Mouse (Mus musculus): ENCODE data around the gene Mmp23. TPM values are rescaled to one million over a fixed set of nuclear protein-coding genes. Genes with fewer than 3 reads are reported as not detected.
"Not testable (repeated sequence)": the region's sequence is repeated elsewhere in the genome, so short reads cannot be mapped to it uniquely, and the experiment has no call there.

Gene Mmp23
- polyA plus RNA-seq, 1 experiment from 2014 or later: 31.3 TPM

- 0 out of 2 replicates have a peak, but pooled peaks cover 5% of the 10 kb centered on the region for H3K4me1 ChIP-seq (replicated peaks; ENCODE audit: control insufficient read depth, insufficient read depth, low read length)
- no peaks in the 10 kb centered on the region for H3K9me3 ChIP-seq (ENCODE audit: control insufficient read depth)
- WGBS: 81% methylated on average over 2 of the region's 2 CpGs
- no peak for ATAC-seq
- no peak for TF ChIP-seq CTCF (IDR thresholded peaks at IDR 0.05; ENCODE audit: low read depth)
- H3K9ac ChIP-seq (ENCODE audit: low read depth, low read length): no peak overlapping the region
- H3K27me3 ChIP-seq (replicated peaks; ENCODE audit: control insufficient read depth, insufficient read depth, low read length): no peaks in the 10 kb centered on the region
- no peaks in the 10 kb centered on the region for H3K36me3 ChIP-seq (ENCODE audit: control insufficient read depth, insufficient read depth)
- H3K4me2 ChIP-seq (replicated peaks; ENCODE audit: low read depth): no peak overlapping the region
- H3K4me3 ChIP-seq (ENCODE audit: low read depth, low read length): no peak overlapping the region
- H3K27ac ChIP-seq (ENCODE audit: low read depth, low read length): no peak overlapping the region
These were observed 18.9 kb upstream of the Mmp23 start for GRCm38 (mm10) chr4:155672082-155672481.

GRCm38 (mm10) chr4:155670236-155670635 lies 17.1 kb upstream of the Mmp23 start:
- ATAC-seq: peak; percentile 25
- H3K9me3 ChIP-seq (ENCODE audit: control insufficient read depth); H3K27me3 ChIP-seq (replicated peaks; ENCODE audit: control insufficient read depth, insufficient read depth, low read length); H3K4me1 ChIP-seq (replicated peaks; ENCODE audit: control insufficient read depth, insufficient read depth, low read length); H3K4me2 ChIP-seq (replicated peaks; ENCODE audit: low read depth); H3K4me3 ChIP-seq (ENCODE audit: low read depth, low read length); H3K9ac ChIP-seq (ENCODE audit: low read depth, low read length); H3K36me3 ChIP-seq (ENCODE audit: control insufficient read depth, insufficient read depth): not testable (repeated sequence)
- peak overlapping the region; percentile 6 for H3K27ac ChIP-seq (ENCODE audit: low read depth, low read length)
- WGBS: 57% methylated on average over 4 of the region's 4 CpGs

- Histone ChIP-seq H3K36me3 (ENCODE audit: control insufficient read depth, insufficient read depth) (peaks cover 2% of the 10 kb centered on the region; the same call in 1 of the 2 replicates), H3K9me3 (ENCODE audit: control insufficient read depth) (no peaks in the 10 kb centered on the region), H3K27ac (ENCODE audit: low read depth, low read length) (peak overlapping the region; percentile 70; the same call in 1 of the 2 replicates), H3K4me1 (replicated peaks; ENCODE audit: control insufficient read depth, insufficient read depth, low read length) (0 out of 2 replicates have a peak, but pooled peaks cover 5% of the 10 kb centered on the region), H3K27me3 (replicated peaks; ENCODE audit: control insufficient read depth, insufficient read depth, low read length) (no peaks in the 10 kb centered on the region), H3K4me2 (replicated peaks; ENCODE audit: low read depth) (peak overlapping the region; percentile 93), H3K9ac (ENCODE audit: low read depth, low read length) (no peak overlapping the region), H3K4me3 (ENCODE audit: low read depth, low read length) (peak overlapping the region; percentile 89)
- ATAC-seq: peak; percentile 42; the same call in 1 of the 2 replicates
- WGBS: 2% methylated on average over 8 of the region's 8 CpGs
- no peak for TF ChIP-seq CTCF (IDR thresholded peaks at IDR 0.05; ENCODE audit: low read depth)
These were observed 16.5 kb upstream of the Mmp23 start for GRCm38 (mm10) chr4:155669598-155670075.

- TF ChIP-seq CTCF (IDR thresholded peaks at IDR 0.05; ENCODE audit: low read depth): no peak
- ATAC-seq: peak; percentile 96
These were observed 15.8 kb upstream of the Mmp23 start, which contains the start of gene Mib2 for GRCm38 (mm10) chr4:155668689-155669597. Mib2 (minus strand) TSS chr4:155669198.

GRCm38 (mm10) chr4:155666903-155667302 lies 13.7 kb upstream of the Mmp23 start:
- ATAC-seq: no peak
- Histone ChIP-seq H3K4me3 (ENCODE audit: low read depth, low read length) (no peak overlapping the region), H3K27me3 (replicated peaks; ENCODE audit: control insufficient read depth, insufficient read depth, low read length) (no peaks in the 10 kb centered on the region), H3K36me3 (ENCODE audit: control insufficient read depth, insufficient read depth) (peaks cover 19% of the 10 kb centered on the region; the same call in 1 of the 2 replicates), H3K4me1 (replicated peaks; ENCODE audit: control insufficient read depth, insufficient read depth, low read length) (0 out of 2 replicates have a peak, but pooled peaks cover 5% of the 10 kb centered on the region), H3K9ac (ENCODE audit: low read depth, low read length) (no peak overlapping the region), H3K27ac (ENCODE audit: low read depth, low read length) (no peak overlapping the region), H3K4me2 (replicated peaks; ENCODE audit: low read depth) (no peak overlapping the region), H3K9me3 (ENCODE audit: control insufficient read depth) (no peaks in the 10 kb centered on the region)
- no peak for TF ChIP-seq CTCF (IDR thresholded peaks at IDR 0.05; ENCODE audit: low read depth)

More at GRCm38 (mm10) chr4:155668689-155669597, 15.8 kb upstream of the Mmp23 start, which contains the start of gene Mib2:
- peaks cover 6% of the 10 kb centered on the region; the same call in 1 of the 2 replicates for H3K36me3 ChIP-seq (ENCODE audit: control insufficient read depth, insufficient read depth)
- H3K4me1 ChIP-seq (replicated peaks; ENCODE audit: control insufficient read depth, insufficient read depth, low read length): 0 out of 2 replicates have a peak, but pooled peaks cover 5% of the 10 kb centered on the region
- peak within 1 kb of the TSS; percentile 70 for H3K27ac ChIP-seq (ENCODE audit: low read depth, low read length)
- H3K9me3 ChIP-seq (ENCODE audit: control insufficient read depth): no peaks in the 10 kb centered on the region
- peak within 1 kb of the TSS; percentile 93 for H3K4me2 ChIP-seq (replicated peaks; ENCODE audit: low read depth)
- H3K4me3 ChIP-seq (ENCODE audit: low read depth, low read length): peak within 1 kb of the TSS; percentile 89
- H3K27me3 ChIP-seq (replicated peaks; ENCODE audit: control insufficient read depth, insufficient read depth, low read length): no peaks in the 10 kb centered on the region
- peak within 1 kb of the TSS; percentile 75 for H3K9ac ChIP-seq (ENCODE audit: low read depth, low read length)
- WGBS: under 1% methylated on average over 73 of the region's 73 CpGs

- H3K4me2 ChIP-seq (replicated peaks; ENCODE audit: low read depth): no peak overlapping the region
- 51% methylated on average over 12 of the region's 12 CpGs for WGBS
- no peak overlapping the region for H3K27ac ChIP-seq (ENCODE audit: low read depth, low read length)
- no peaks in the 10 kb centered on the region for H3K27me3 ChIP-seq (replicated peaks; ENCODE audit: control insufficient read depth, insufficient read depth, low read length)
- no peak overlapping the region for H3K4me3 ChIP-seq (ENCODE audit: low read depth, low read length)
- no peak overlapping the region for H3K9ac ChIP-seq (ENCODE audit: low read depth, low read length)
- peak; percentile 65 for ATAC-seq
- no peak for TF ChIP-seq CTCF (IDR thresholded peaks at IDR 0.05; ENCODE audit: low read depth)
- H3K4me1 ChIP-seq (replicated peaks; ENCODE audit: control insufficient read depth, insufficient read depth, low read length): no peaks in the 10 kb centered on the region
- H3K36me3 ChIP-seq (ENCODE audit: control insufficient read depth, insufficient read depth): peaks cover 58% of the 10 kb centered on the region; the same call in 1 of the 2 replicates
- no peaks in the 10 kb centered on the region for H3K9me3 ChIP-seq (ENCODE audit: control insufficient read depth)
These were observed 7.5 kb upstream of the Mmp23 start for GRCm38 (mm10) chr4:155660641-155661040.

Measured in intestine, postnatal 0 days (tissue).